Mouse (Mus musculus) spleen, adult 12 weeks (tissue): ENCODE measurements around the gene Ezh1.
A peak's percentile ranks its signal among the peaks of the same experiment; 100 is the strongest.

Experiments
- DNase-seq: peaks from one replicate; pipeline ENCODE4 v3.0.0; 2022; ENCODE audit warnings: low spot score

Gene Ezh1

DNA sequence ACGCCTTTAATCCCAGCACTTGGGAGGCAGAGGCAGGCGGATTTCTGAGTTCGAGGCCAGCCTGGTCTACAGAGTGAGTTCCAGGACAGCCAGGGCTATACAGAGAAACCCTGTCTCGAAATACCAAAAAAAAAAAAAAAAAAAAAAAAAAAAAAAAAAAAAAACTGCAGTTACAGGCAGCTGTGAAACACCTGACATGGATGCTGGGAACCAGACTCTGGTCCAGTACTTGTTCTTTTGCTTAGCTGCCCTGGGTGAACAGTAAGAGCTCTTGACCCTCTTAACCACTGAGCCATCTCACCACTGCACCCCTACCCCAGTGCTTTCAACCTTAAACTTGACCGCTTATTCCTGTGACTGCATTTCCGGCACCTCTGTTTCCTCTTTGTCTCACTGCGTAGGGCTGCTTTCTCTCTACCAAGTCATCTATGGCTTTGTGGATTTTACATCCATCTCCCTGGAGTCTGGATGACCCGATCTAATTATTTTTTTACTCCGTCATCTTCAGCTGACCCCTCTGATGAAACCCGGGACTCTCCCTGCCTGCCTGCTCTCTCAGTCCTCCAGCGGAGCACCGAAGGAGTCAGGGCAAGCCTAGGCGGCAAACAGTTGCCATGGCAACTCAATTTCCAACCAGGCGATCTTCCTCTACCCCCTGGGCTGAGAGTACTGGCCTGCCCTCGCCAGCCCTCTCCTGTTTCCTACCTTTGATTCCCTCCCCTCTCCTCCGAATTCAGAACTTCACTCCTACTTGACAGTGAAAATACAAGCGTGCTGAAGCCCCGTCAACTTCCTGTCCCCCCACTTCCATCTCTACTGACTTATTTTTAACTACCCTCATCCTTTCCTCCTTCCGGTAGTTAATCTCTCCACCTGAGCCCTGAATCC, 82.7 kb downstream of the Ezh1 start:
- peak; percentile 34 for DNase-seq

DNA sequence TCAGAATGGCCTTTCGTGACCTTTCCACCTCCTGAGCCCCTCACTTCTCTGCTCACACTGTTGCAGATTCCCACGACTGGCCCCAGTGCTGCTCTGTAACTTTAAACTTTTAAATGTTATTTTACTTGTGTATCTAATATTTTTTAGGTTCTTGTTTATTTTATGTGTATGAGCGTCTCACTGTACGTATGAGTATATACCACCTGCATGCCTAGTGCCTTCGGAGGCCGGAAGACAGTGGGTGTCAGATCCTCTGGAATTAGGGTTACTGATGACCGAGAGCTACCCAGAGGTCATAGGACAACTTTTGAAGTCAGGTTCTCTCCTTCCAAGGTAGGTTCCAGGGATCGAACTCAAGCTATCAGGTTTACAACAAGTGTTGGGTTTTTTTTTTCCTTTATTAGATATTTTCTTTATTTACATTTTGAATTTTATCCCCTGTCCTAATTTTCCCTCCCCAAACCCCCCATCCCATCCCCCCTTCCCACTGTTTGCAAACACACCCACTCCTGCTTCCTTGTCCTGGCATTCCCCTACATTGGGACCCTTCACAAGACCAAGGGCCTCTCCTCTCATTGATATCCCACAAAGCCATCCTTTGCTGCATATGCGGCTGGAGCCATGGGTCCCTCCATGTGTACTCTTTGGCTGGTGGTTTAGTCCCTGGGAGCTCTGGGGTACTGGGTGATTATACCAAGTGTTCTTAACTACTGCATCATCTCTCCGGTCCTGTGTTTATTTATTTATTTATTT, 83.9 kb downstream of the Ezh1 start:
- no peak for DNase-seq
